Mouse (Mus musculus): ENCODE measurements at regions not wholly inside any gene's neighbourhood (a gene's known extent, or its start where the extent isn't known, plus 50 kb on each side); places are given as distances from the start of the nearest gene placed in this dataset.

DNA sequence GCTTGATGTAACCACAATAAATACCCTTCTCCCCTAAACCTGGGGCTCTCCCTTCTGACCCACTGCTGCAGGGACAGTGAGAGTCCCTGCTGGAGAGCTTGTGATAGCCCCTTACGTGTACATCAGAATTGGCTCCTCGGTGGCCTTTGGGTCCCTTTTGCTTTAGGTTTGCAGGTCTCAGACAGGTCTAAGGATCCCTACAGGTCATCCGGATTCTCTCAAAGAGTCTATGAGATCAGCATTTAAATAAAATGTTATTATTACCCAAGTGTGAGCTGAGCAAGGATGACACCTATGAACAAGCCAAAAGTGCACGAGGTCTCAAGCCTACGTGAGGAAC is 51.7 kb upstream of the Asb17 start:
- TF ChIP-seq CTCF (IDR thresholded peaks at IDR 0.05; ENCODE audit: control insufficient read depth, insufficient read depth, low read length) (no peak), POLR2A (IDR thresholded peaks at IDR 0.05; ENCODE audit: borderline replicate concordance, control insufficient read depth, low read depth, low read length) (no peak)
